Comparison of ENCODE assay signal across 24 mouse cellular contexts in genomic region chr4:35951894-35952293, GRCm38 (mm10).
"Had no signal": no experiment of that assay in that cellular context is flagged by ENCODE, and none has a peak within 500 bp of the region (broad histone marks: within the 10 kb centered on the region; RNA-seq: fewer than 3 reads in every experiment).

No protein-coding gene starts in this region.

- H3K27me3 ChIP-seq: heart, embryonic 13.5 days; heart, embryonic 15.5 days; limb, embryonic 12.5 days had no signal

- H3K27ac ChIP-seq: heart, adult 2 months; heart, embryonic 13.5 days; heart, embryonic 15.5 days; hindbrain, embryonic 14.5 days; layer of hippocampus, adult 2 months; left cerebral cortex, adult 2 months; limb, embryonic 10.5 days; limb, embryonic 12.5 days had no signal

- H3K36me3 ChIP-seq: heart, embryonic 13.5 days; heart, embryonic 15.5 days; limb, embryonic 10.5 days; limb, embryonic 12.5 days had no signal

- H3K9me3 ChIP-seq: heart, embryonic 13.5 days; heart, embryonic 15.5 days; limb, embryonic 10.5 days; limb, embryonic 12.5 days had no signal

- H3K4me2 ChIP-seq: heart, embryonic 11.5 days; heart, embryonic 13.5 days; heart, embryonic 15.5 days; hindbrain, embryonic 14.5 days; limb, embryonic 12.5 days; liver, embryonic 11.5 days had no signal

- H3K4me3 ChIP-seq: heart, adult 2 months; heart, embryonic 13.5 days; heart, embryonic 15.5 days; layer of hippocampus, adult 2 months; left cerebral cortex, adult 2 months; limb, embryonic 10.5 days; limb, embryonic 12.5 days had no signal

- DNase-seq: forebrain, postnatal 0 days; gastrocnemius, postnatal 14 days; gastrocnemius, postnatal 36 days; heart, adult 11 months; heart, adult 2 months; heart, postnatal 14 days; heart, postnatal 36 days; kidney, adult 18-20 months; kidney, adult 8-10 months; kidney, postnatal 10 days; kidney, postnatal 25 days; kidney, postnatal 4 days; liver had no signal

- ATAC-seq: forebrain, postnatal 0 days; hindbrain, embryonic 16.5 days; inflammation-experienced regulatory T-cells, adult 6 months had no signal

- H3K4me1 ChIP-seq: heart, embryonic 13.5 days; heart, embryonic 15.5 days; limb, embryonic 10.5 days; limb, embryonic 12.5 days had no signal

- H3K9ac ChIP-seq: forebrain, postnatal 0 days; heart, embryonic 13.5 days; heart, embryonic 15.5 days; hindbrain, embryonic 14.5 days; limb, embryonic 12.5 days had no signal
